Mouse (Mus musculus) CD4-positive, CD25-positive, alpha-beta regulatory T cell, adult 4 months (primary cell): ENCODE measurements at regions not wholly inside any gene's neighbourhood (a gene's known extent, or its start where the extent isn't known, plus 50 kb on each side); places are given as distances from the start of the nearest gene placed in this dataset.
"Not testable (repeated sequence)": the region's sequence is repeated elsewhere in the genome, so short reads cannot be mapped to it uniquely, and the experiment has no call there.

Experiments used
- ATAC-seq: one replicate; pipeline ENCODE4 v1.8.0; 2017

- no peak for ATAC-seq
These were observed 693.6 kb downstream of the Rwdd3 start for GRCm38 (mm10) chr3:120477934-120478333.

DNA sequence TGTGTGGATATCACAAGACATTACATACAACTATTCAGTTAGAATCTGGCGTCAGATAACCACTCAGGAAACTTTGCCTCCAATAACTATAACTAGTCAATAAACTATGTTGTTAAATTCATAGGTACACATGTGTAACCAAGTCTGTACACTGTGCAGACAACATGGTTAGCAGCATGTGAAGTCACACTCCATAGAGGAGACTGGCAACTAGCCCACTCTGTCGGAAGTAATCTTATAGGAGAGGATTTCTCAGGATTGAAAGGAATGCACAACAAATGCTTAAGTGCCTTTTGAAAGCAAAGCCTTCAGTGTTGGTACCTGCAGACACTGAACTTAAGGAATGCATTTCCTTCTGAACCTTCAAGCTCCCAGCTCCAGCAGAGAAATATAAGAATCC is 693.0 kb upstream of the Ptbp2 start:
- no peak for ATAC-seq

DNA sequence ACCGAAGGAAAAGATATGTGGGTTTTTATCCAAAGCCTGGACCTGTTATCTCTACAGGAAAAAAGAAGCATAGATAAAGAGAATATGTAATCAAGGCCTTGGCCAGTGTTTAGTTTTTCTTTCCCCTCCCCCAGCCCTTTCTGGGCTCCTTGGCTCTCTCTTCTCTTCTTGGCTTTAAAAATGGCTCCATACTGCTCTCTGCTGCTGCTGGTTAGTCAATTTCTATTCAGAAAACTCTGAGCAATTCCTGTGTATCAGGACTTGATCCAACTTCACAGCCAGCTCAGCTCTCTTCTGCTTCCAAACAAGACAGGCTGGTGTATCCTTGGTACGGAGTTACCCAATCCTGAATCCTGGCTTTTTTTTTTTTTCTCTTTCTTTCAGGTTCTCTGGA is 689.4 kb upstream of the Ptbp2 start:
- ATAC-seq, result no peak

DNA sequence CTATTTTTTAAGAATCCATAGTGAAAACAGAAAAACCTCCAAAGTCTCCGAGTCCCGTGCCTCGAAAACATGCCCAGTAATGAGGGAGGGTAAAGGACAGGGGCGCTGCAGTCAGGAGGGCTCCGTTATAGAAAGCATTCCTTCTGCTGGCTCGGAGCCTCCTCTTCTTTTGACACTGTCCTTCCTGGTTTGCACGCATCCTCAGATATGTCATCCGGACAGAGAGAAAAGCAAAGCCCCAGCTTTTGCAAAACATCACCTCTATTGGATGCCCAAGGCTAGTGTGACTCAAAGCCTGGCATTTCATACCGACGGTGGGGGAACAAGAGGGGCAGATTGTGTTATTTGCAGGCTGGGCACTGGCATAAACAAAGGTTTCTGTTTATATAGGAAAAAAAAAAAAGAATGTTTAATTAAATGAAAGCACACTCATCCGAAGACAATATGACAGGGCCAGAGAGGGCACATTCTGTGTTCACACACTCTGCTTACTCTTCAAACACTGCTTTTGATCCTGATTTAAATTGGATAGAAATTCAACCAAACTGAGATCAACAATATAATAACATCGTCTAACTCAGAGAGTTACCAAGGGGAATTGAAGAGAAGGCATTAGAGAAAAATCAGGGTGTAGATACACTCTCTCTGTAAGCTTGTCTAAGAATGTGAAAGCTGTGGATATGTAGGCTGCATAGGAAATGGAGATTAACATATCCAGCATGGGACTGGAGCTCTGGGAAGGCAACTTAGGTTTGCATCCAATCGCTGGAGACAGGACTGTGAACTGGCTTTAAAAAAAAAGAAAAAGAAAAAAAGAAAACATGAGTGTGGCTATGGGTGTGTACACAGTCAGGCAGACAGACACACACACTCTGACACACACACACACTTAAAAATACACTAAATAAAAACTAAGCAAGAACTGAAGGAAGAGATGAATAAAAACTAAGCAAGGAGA is 688.7 kb upstream of the Ptbp2 start:
- ATAC-seq, result no peak

DNA sequence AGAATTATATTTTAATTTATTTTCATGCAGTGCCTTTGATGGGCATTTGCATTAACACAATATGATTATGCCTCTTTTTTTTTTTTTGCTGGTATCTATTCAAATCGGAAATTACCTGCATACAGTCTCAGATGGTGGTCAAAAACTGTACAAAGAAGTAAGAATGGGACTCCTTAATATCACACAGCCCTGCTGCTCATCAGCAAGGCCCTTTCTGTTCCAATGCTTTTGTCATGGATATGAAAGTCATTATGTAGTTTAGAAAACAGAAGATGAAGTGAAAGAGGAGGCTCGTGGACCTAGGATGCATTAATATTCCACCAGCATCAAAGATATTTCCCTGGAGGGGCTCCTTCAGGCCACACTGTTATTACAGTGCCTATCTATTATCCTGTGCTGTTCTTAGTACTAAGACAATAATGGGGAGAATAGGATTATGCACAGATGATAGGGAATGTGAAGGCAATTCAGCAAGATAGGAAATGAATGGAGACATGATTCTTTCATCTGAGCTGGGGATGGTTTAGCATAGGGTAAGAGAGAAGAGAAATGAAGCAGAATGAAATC is 687.7 kb upstream of the Ptbp2 start:
- no peak for ATAC-seq

DNA sequence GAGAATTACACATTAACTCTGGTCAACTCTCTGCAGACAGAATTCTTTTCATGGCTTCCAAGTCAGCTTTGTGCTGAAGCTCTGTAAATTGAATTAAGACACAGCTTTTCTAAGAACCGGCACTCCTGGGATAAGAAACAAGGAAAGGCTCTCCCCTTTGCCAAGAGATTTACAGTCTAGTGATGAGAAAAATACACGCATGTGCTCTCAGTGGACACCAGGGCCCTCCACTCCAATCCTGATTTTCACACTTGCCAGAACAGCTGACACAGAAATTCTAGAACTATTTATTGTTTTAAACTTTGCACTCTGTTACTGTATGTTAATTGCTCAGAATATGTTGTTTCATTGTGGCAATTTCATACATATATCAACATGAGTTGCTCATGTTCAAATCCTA is 684.6 kb upstream of the Ptbp2 start:
- no peak for ATAC-seq

GRCm38 (mm10) chr3:120460717-120461116 is 676.5 kb upstream of the Ptbp2 start:
- no peak for ATAC-seq

- peak; percentile 84 for ATAC-seq
These were observed 673.6 kb upstream of the Ptbp2 start for GRCm38 (mm10) chr3:120457912-120458311.

DNA sequence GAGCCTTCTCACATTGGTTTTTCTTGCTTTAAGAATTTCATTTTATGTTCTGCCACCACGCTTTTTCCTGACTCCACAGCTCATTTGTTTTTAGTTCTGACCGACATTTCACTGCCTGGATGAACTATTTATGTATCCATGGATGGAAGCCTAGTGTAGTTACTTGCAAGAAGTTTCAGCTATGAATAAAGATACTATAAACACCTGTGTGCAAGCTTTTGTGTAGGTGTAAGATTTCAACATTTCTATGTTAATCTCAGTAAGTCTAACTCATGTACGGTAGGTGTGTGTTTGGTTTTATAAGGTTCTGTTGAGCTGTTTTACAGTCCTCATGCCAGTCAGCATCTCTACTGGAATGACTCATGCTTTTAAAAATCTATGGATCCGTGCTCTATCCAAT is 656.9 kb upstream of the Ptbp2 start:
- no peak for ATAC-seq

DNA sequence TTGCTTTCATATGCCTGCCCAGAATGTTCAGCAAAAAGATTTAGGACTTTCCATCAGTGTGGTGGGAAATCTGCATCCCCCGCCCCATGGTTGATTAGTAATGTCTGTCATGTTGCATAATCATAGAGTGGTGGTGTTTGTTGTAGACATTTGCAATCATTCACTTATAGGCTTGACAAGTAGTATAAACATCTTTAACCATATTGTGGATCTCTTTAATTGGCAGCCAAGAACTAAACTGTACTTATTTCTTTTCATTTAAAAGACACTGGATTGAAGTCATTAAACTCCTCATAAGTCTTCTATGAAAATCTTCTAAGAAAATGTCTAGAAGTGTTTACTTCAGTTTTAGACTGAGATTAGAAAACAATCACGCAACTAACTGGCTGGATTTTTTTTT is 646.0 kb upstream of the Ptbp2 start:
- no peak for ATAC-seq

DNA sequence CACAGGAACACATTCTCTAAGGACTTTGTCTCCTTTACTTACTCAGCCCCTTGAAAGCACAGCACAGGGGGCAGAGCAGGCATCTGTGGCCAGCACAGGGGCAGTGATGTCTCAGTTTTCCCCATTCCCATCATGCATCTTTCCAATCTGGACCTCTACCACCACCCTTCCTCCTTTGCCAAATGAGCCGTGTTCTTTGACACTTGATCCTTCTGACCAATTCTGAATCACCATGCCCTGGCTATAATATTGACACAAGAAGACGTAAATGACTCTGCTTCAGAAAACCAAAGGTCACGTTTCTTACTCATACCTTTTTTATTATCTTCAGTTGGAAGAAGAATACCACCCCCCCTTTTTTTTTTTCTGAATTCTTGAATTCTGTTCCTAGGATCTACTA is 632.4 kb upstream of the Ptbp2 start:
- no peak for ATAC-seq

DNA sequence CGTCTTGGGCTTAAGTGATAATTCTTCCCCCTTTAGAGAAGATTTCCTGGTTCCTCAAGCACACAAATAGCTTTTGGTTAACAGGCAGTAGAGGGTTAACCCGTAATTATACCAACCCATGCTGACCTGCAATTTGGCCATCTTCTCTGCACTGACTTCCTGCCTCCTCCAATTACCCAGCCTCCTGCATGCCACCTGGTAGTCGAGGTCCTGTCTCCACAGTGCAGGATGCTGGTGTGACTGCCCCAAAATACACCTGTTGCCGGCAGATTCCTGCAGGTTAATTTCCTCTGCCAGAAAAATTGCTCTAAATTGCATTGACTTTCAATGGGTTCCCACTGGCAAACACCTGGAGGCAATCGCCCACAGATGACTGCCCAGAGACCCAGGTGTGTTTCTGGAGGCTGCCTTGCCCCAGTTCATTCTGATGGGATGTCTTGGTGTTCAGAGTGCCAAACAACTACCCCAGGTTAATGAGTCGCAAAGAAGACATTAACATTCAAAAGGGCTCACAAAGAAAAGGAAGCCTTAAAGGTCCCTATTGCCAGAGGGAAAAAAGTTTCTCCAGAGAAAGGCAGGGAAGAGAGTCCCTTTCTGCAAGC is 591.5 kb upstream of the Ptbp2 start:
- no peak for ATAC-seq

DNA sequence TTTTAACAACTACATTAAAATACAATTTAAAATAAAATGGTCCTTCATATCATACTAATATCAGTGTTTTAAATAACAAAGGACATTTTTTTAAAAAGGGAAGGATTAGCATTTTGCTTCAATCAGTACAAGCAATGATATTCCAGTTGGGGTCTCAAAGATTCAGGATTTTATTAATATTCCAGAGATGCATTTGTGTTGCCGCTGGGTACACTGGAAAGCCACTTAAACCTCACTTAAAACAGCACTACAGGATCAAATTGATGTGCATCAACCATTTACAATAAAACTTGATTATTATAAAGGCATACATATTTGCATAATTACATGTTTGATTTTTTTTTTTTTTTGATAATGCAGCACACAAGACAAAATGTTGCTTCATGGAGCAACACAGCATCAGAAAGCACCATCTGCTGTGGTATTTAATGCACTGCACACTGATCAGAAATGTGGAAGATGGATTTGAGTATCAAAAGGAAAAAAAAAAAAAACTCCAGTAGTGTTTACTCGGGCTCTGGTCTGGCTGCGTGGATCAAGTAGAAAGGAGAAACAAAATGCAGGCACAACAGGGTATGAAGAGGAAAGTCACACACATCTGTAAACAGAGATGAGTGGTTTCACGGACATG is 558.6 kb upstream of the Ptbp2 start:
- ATAC-seq, result no peak

DNA sequence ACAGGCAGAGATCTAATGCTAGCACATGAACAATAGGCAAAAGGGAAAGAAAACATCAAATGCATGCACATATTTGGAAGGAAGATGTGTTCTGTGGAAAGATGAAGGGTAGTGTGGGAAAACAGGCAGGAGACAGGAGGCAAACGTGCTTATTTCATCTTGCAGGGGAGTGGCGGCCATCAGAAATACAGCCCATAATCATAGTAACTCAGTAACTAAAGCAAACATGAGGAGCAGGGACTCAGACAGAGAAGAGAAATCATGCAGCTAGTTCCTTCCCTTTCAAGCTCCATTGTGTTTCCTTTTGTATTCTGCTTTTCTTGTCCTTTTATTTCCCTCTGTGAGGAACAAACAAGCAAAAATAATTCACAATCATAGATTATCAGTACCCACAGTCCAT is 557.6 kb upstream of the Ptbp2 start:
- no peak for ATAC-seq

GRCm38 (mm10) chr3:120335843-120336585 is 551.7 kb upstream of the Ptbp2 start:
- no peak for ATAC-seq

GRCm38 (mm10) chr3:120307042-120307441 is 522.8 kb upstream of the Ptbp2 start:
- ATAC-seq, result not testable (repeated sequence)

DNA sequence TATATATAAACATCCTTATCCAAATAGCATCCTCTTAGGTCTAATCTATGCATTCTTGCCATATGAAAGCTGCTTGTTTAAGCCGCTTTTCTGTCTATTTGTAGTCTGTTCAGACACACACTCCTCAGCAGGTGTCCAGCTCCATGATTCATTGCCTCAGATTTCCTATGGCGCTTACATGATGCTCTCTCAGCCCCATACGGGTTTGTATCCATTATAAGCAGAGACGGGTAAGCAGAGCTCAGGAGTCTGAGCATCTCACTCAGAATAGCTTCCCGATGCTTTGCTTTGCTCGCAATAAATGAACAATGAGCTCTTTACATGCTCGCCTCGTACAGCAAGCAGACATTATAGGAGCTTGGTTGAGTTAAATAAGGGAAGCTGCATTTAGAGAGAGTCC is 521.3 kb upstream of the Ptbp2 start:
- ATAC-seq, result no peak
